Mouse (Mus musculus): ENCODE data around the gene Cngb1. TPM values are rescaled to one million over a fixed set of nuclear protein-coding genes. Genes with fewer than 3 reads are reported as not detected.

The Cngb1 gene
- polyA plus RNA-seq, 1 experiment from 2014 or later = 0.25 TPM

DNA sequence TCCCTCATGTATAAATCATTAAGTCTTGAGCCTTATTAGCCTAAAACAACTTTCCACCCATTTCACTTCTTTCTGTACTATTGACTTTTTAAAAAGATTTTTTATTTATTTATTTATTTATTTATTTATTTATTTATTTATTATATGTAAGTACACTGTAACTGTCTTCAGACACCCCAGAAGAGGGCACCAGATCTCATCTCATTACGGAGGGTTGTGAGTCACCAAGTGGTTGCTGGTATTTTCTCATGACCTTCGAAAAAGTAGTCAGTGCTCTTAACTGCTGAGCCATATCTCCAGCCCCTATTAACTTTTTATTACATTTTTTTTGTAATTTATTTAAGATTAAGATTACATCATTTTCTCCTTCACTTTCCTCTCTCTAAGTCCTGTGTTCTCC lies 8.3 kb upstream of the Cngb1 start:
- Histone ChIP-seq H3K36me3 (replicated peaks) (no peaks in the 10 kb centered on the region), H3K9me3 (no peaks in the 10 kb centered on the region), H3K4me3 (no peak overlapping the region), H3K4me1 (peaks cover 16% of the 10 kb centered on the region), H3K27me3 (ENCODE audit: poor library complexity, severe bottlenecking) (peaks cover 21% of the 10 kb centered on the region), H3K27ac (no peak overlapping the region)
- no peak for DNase-seq (ENCODE audit: extremely low spot score, low spot score)
- 85% methylated on average over 2 of the region's 2 CpGs for WGBS

DNA sequence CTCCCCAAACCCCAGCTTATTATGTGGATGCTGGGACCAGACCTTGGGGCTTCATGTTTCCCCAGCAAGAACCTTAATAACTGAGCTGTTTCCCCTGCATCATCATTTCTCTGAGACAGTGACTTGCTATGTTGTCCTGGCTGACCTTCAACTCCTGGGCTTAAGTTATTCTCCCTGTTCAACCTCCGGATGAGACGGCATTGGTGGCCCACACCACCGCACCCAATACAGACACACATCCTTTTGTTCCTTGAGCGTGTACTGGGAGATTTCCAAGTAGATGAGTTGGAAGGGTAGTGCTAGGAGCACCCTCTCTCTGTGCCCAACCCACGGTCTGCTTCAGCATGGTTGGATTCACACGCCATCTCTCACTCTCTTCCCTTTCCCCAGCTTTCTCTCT lies 7.5 kb upstream of the Cngb1 start:
- Histone ChIP-seq H3K27ac (no peak overlapping the region), H3K4me3 (no peak overlapping the region), H3K27me3 (ENCODE audit: poor library complexity, severe bottlenecking) (peaks cover 12% of the 10 kb centered on the region), H3K36me3 (replicated peaks) (no peaks in the 10 kb centered on the region), H3K9me3 (no peaks in the 10 kb centered on the region), H3K4me1 (peaks cover 15% of the 10 kb centered on the region)
- WGBS = 89% methylated on average over 6 of the region's 6 CpGs
- no peak for DNase-seq (ENCODE audit: extremely low spot score, low spot score)

DNA sequence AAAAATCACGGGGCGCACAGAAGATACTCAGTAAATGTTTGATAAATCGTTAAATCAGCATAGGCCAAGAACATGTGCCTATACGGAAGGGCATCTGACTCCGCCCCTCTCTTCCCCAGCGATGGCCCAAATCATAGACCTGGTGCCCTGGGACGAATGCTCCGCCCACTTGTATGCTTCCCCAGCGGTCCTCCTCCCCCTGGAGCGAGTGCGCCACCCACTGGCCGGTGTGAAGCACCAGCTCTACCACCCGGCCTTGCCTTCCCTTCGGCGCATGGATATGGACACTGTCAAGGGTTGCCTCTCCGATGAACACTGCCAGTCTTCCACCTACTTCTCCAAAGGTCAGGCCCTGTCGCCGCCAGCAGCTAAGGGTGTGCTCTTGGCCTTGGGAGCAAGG lies 6.5 kb upstream of the Cngb1 start:
- no peak for DNase-seq (ENCODE audit: extremely low spot score, low spot score)
- Histone ChIP-seq H3K4me1 (peaks cover 15% of the 10 kb centered on the region), H3K36me3 (replicated peaks) (no peaks in the 10 kb centered on the region), H3K27me3 (ENCODE audit: poor library complexity, severe bottlenecking) (peaks cover 4% of the 10 kb centered on the region; the same call in 1 of the 2 replicates), H3K9me3 (no peaks in the 10 kb centered on the region), H3K27ac (no peak overlapping the region), H3K4me3 (no peak overlapping the region)
- WGBS = 66% methylated on average over 18 of the region's 18 CpGs

DNA sequence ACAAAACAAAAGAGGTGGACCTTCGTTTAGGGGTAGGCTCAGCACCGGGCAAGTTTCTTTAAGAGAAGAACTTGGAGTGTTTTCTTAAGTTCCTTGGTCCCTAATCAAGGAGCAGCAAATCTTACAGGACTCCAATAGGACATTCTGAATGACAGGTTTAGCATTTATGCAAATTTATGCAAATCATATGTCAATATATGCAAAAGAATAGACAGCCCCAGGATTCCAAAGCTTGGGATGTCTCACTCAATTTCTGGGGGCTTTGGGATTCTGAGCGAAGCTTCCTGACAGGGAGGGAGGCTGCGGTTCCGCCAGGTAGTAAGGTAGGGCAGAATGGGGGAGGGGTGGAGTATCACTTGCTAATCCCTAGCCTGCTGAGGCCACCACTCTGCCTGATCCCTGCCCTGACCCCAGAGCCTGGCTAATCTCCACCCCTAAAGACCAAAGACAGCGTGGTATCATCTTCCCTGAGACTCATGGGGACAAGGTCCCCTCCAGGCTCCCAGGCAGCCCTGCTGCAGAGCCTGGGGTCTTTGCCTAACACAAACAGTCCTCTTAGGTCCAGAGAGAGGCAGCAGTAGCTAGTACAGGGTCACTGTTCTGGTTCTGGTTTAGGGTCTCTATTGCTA lies 4.1 kb upstream of the Cngb1 start, which contains the start of gene Tepp:
Tepp (plus strand) TSS at position 225 of the 629 bp plus-strand sequence.
- Histone ChIP-seq H3K27ac (no peak within 1 kb of the TSS), H3K9me3 (no peaks in the 10 kb centered on the region), H3K4me3 (no peak within 1 kb of the TSS), H3K36me3 (replicated peaks) (no peaks in the 10 kb centered on the region), H3K4me1 (peaks cover 19% of the 10 kb centered on the region), H3K27me3 (ENCODE audit: poor library complexity, severe bottlenecking) (peaks cover 4% of the 10 kb centered on the region; the same call in 1 of the 2 replicates)
- DNase-seq (ENCODE audit: extremely low spot score, low spot score) = no peak
- WGBS = 21% methylated on average over 6 of the region's 6 CpGs

DNA sequence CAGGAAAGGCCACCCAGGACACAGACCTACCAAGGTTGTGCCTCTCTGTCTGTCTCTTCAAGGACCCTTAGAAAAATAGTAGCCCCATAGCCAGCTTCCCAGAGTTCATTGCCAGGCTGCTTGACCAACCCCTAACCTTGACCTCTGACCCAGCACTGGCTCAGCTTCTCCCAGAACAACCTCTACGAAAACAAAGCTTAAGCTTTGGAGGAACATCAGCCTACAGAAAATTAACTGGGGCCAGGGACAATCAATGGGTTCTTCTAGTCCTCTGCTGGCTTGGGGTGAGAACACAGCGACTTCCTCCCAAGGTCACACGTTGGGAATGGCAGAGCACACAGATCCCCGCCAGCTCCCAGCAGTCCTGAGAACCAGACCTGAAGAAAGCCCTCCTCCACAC lies 859 bp downstream of the Cngb1 start:
- peaks cover 10% of the 10 kb centered on the region for H3K4me1 ChIP-seq
- no peak overlapping the region for H3K27ac ChIP-seq
- H3K9me3 ChIP-seq = no peaks in the 10 kb centered on the region
- DNase-seq (ENCODE audit: extremely low spot score, low spot score) = no peak
- H3K27me3 ChIP-seq (ENCODE audit: poor library complexity, severe bottlenecking) = no peaks in the 10 kb centered on the region
- H3K4me3 ChIP-seq = no peak overlapping the region
- no peaks in the 10 kb centered on the region for H3K36me3 ChIP-seq (replicated peaks)
- 76% methylated on average over 4 of the region's 4 CpGs for WGBS

DNA sequence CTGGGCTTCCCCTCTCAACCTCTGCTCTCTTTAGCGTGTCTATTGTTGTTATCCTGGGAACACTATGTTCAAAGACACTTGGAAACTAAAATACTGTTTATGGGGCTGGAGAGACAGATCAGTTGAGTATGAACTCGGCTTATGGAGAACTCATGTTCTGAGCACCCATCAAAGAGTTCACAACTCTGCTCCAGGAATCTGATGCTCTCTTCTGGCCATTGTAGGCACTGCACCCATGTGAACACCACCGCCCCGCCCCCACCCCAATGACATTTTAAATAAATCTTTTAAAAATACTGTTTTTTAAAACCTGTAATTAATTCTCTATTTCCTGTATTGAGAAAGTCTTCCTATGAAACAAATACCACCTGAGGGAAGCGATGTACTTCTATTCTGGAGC lies 4.0 kb downstream of the Cngb1 start:
- DNase-seq (ENCODE audit: extremely low spot score, low spot score) = no peak
- H3K4me1 ChIP-seq = peaks cover 11% of the 10 kb centered on the region
- no peaks in the 10 kb centered on the region for H3K9me3 ChIP-seq
- H3K36me3 ChIP-seq (replicated peaks) = no peaks in the 10 kb centered on the region
- no peak overlapping the region for H3K27ac ChIP-seq
- 31% methylated on average over 5 of the region's 5 CpGs for WGBS
- no peak overlapping the region for H3K4me3 ChIP-seq
- no peaks in the 10 kb centered on the region for H3K27me3 ChIP-seq (ENCODE audit: poor library complexity, severe bottlenecking)

DNA sequence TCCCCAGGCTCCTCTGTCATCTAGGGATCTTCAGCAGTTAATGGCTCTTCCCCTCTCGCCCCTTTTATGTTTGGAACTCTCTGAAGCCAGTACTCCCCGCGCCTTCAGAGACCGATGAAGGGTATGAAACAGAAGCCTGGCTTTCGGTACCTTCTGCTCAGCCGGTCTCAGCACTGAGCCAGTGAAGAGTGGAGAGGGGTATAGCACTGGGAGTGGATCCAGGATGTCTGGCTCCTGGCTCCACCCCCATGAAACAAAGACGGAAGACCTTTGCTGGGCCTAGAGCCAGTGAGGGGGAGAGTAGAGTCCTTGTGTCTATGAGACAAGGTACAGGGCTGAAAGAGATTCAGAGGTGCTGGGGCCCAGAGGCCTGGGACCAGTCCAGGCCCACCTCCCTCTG lies 12.5 kb downstream of the Cngb1 start:
- peaks cover 6% of the 10 kb centered on the region for H3K4me1 ChIP-seq
- no peak for DNase-seq (ENCODE audit: extremely low spot score, low spot score)
- H3K27me3 ChIP-seq (ENCODE audit: poor library complexity, severe bottlenecking) = no peaks in the 10 kb centered on the region
- 84% methylated on average over 7 of the region's 7 CpGs for WGBS
- H3K36me3 ChIP-seq (replicated peaks) = no peaks in the 10 kb centered on the region
- H3K4me3 ChIP-seq = no peak overlapping the region
- no peak overlapping the region for H3K27ac ChIP-seq
- H3K9me3 ChIP-seq = no peaks in the 10 kb centered on the region

DNA sequence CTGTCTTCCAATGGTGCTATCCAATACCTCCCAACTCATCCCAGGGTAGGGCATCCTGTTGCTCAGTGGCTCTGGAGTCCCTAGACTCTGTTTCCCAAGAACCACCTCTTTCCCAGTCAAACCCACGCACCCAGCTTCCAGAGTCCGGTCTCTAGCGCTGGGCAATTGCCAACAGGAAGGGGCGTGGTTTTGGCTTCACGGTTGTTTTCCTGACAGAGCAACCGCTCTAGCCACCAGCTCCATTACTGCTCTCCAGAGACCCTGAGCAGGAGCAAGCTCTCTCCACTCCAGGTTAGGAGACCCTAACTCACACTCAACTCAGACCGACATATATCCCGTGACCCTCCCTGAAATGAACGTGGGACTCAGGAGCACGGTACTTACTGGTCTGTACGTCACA lies 13.2 kb downstream of the Cngb1 start:
- WGBS = 83% methylated on average over 11 of the region's 11 CpGs

DNA sequence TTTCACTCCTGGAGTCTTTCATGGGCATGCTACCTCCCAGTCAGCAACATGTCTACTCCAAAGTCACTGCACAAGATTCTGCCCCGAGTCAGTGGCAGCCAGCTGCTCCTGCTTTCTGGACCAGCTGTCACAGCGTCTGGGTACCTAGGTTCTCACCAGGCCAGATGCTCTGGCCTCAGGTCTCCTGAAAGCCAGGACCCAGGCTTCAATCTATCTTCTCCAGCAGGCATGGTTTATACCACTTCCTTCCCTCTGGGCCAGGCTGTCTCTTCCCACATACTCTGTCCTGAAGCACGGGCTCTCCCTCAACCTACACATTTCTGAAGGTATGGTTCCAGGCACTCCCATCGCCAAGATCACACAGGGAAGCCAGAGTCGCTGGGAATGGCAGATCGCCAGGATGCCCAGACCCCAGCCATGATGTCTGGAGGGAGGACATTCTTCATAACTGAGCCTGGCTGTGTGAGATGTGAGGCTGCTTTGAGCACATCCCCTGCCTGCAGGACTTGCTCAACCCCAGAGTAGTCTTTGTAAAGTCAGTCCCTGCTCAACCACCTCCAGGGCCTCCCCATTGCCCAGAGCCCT lies 17.2 kb downstream of the Cngb1 start:
- Histone ChIP-seq H3K27ac (no peak overlapping the region), H3K27me3 (ENCODE audit: poor library complexity, severe bottlenecking) (no peaks in the 10 kb centered on the region), H3K9me3 (no peaks in the 10 kb centered on the region), H3K4me3 (no peak overlapping the region), H3K4me1 (peaks cover 3% of the 10 kb centered on the region; the same call in 1 of the 2 replicates), H3K36me3 (replicated peaks) (no peaks in the 10 kb centered on the region)
- DNase-seq (ENCODE audit: extremely low spot score, low spot score) = no peak
- WGBS = 77% methylated on average over 6 of the region's 6 CpGs

More for the DNA sequence above, 13.2 kb downstream of the Cngb1 start:
- Histone ChIP-seq H3K9me3 (no peaks in the 10 kb centered on the region), H3K27ac (no peak overlapping the region), H3K4me1 (peaks cover 6% of the 10 kb centered on the region), H3K36me3 (replicated peaks) (no peaks in the 10 kb centered on the region), H3K4me3 (no peak overlapping the region), H3K27me3 (ENCODE audit: poor library complexity, severe bottlenecking) (no peaks in the 10 kb centered on the region)
- DNase-seq (ENCODE audit: extremely low spot score, low spot score) = no peak

DNA sequence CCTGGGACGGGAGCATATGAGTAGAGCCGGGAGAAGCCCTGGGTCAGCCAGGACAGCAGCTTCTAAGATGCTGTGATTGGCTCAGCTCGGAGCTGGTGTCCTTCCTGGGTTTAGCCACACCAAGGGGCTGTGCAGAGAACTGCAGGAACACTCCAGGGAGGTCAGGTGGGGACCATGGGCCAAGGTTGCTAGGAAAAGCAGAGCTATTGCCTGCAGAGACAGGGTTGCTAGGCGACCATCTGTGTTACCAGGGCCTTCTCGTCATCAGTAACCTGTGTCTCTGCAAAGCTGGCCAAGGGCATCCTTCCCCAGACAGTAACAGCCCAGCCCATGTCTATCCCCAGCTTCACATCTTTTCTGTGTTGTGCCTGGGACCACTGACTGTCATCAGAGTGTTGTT lies 24.9 kb downstream of the Cngb1 start:
- no peaks in the 10 kb centered on the region for H3K36me3 ChIP-seq (replicated peaks)
- H3K4me1 ChIP-seq = no peaks in the 10 kb centered on the region
- no peak overlapping the region for H3K4me3 ChIP-seq
- no peaks in the 10 kb centered on the region for H3K27me3 ChIP-seq (ENCODE audit: poor library complexity, severe bottlenecking)
- 73% methylated on average over 5 of the region's 5 CpGs for WGBS
- H3K9me3 ChIP-seq = no peaks in the 10 kb centered on the region
- no peak overlapping the region for H3K27ac ChIP-seq
- DNase-seq (ENCODE audit: extremely low spot score, low spot score) = no peak

DNA sequence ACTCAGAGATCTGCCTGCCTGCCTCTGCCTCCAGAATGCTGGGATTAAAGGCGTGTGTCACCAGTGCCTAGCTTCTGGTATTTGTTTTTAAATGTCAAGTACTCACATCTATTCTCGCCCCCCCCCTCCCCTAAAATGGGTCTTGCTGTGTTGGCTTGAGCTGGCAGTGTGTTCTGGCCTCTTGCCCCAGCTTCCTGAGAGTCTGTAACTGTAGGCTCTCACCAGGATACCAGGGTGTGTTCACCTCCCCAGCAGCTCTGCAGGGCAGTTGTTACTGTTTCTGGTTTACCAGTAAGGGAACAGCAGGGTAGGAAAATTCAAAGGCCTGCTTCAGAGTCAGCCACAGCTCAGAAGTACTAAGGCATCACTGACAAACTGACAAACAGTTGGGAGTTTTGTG lies 33.5 kb downstream of the Cngb1 start:
- H3K27ac ChIP-seq = no peak overlapping the region
- H3K4me1 ChIP-seq = peaks cover 10% of the 10 kb centered on the region
- no peaks in the 10 kb centered on the region for H3K9me3 ChIP-seq
- no peak for DNase-seq (ENCODE audit: extremely low spot score, low spot score)
- no peak overlapping the region for H3K4me3 ChIP-seq
- H3K27me3 ChIP-seq (ENCODE audit: poor library complexity, severe bottlenecking) = no peaks in the 10 kb centered on the region
- no peaks in the 10 kb centered on the region for H3K36me3 ChIP-seq (replicated peaks)
- 46% methylated on average over 2 of the region's 2 CpGs for WGBS

DNA sequence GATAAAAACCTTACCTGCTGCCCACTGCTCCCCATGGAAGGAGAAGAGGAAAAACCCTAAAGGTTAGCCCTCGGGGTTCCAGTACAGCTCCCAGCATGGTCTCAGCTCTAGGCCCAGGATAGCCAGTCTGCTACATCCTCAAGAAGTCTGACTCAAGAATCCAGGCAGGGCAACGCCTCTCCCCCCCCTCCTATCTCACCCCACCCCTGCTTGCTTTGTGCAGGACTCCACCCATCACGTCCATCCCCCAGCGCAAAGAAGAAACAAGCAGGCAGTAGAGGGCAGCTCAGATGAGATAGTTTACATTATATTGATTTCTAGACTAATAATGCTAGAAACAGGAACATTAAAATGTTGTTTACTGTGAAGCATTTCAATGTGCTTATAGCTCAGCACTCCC lies 34.5 kb downstream of the Cngb1 start:
- H3K27ac ChIP-seq = no peak overlapping the region
- H3K27me3 ChIP-seq (ENCODE audit: poor library complexity, severe bottlenecking) = no peaks in the 10 kb centered on the region
- H3K4me3 ChIP-seq = no peak overlapping the region
- 36% methylated on average over 4 of the region's 4 CpGs for WGBS
- DNase-seq (ENCODE audit: extremely low spot score, low spot score) = no peak
- no peaks in the 10 kb centered on the region for H3K36me3 ChIP-seq (replicated peaks)
- H3K4me1 ChIP-seq = peaks cover 10% of the 10 kb centered on the region
- H3K9me3 ChIP-seq = no peaks in the 10 kb centered on the region

DNA sequence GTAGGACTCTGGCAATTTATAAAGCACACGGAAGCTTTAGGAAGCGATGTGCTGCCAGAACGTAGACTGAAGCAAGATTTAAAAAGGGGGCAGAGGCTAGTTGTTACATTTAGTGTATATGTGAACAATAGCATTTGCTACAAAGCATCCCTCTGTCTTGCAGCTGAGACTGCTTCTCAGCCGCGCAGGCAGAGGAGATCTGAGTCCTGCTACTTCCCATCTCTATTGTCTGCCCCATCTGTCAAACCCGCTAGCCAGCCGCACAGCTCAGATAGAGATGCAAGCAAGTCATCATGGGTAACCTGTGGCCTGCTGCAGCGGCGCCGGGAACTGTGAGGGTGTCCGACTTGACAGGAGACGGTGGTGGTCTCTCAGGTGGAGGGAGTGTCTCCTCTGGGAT lies 35.9 kb downstream of the Cngb1 start:
- Histone ChIP-seq H3K4me1 (peaks cover 10% of the 10 kb centered on the region), H3K4me3 (no peak overlapping the region), H3K36me3 (replicated peaks) (no peaks in the 10 kb centered on the region), H3K27ac (no peak overlapping the region), H3K9me3 (no peaks in the 10 kb centered on the region), H3K27me3 (ENCODE audit: poor library complexity, severe bottlenecking) (no peaks in the 10 kb centered on the region)
- no peak for DNase-seq (ENCODE audit: extremely low spot score, low spot score)
- 75% methylated on average over 12 of the region's 12 CpGs for WGBS

Measured in forebrain, embryonic 10.5 days (tissue).